Mouse (Mus musculus): ENCODE data around the gene Kcnk6. TPM values are rescaled to one million over a fixed set of nuclear protein-coding genes. Genes with fewer than 3 reads are reported as not detected.

The Kcnk6 gene
- 0.43 and 0.57 TPM in 2 replicates for polyA plus RNA-seq (2015; fragmentation: Nextera tagmentation; extraction: Ambion mirVana)

DNA sequence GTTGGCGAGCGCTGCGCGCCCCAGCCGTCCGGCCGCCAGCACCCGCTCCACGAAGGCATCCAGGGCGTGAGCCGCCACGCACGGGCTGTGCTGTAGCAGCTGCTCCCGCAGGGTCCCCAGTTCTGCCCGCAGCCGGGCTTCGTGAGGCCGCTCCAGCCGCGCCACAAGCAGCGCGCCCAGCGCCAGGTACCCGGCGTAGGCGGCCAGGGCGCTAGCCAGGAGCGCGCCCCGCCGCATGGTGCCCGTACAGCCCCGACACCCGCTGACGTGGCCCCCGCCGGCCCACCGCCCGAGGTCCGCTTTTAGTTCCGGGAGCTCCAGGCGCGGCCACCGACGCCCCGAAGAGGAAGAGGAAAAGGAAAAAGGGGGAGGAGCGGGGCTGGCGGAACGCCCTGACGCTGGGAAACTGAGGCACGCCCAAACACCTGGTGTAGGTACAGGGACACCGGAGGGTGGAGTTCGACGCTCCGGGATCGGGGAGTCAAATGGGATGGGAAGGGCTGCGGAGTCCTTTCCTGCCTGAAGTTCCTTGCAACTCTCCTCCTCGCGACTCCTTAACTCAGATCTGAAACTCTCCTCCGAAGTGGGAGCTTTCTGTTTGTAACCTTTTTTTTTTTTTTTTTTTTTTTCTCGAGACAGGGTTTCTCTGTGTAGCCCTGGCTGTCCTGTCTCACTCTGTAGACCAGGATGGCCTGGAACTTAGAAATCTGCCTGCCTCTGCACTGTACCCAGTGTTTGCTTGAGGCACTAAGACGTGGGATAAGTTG, at the start of gene Kcnk6:
TSS of gene Kcnk6 (minus strand) at position 269 of the 767 bp plus-strand sequence.
- H3K27me3 ChIP-seq = peaks cover 60% of the 10 kb centered on the region
- H3K9me3 ChIP-seq = no peaks in the 10 kb centered on the region
- peak within 1 kb of the TSS; percentile 89 for H3K4me2 ChIP-seq
- H3K4me3 ChIP-seq = peak within 1 kb of the TSS; percentile 48
- ATAC-seq (ENCODE audit: low FRiP score) = peak; percentile 53; the same call in 1 of the 2 replicates
- H3K27ac ChIP-seq = no peak within 1 kb of the TSS
- H3K4me1 ChIP-seq (replicated peaks) = peaks cover 10% of the 10 kb centered on the region
- H3K36me3 ChIP-seq = no peaks in the 10 kb centered on the region
- H3K9ac ChIP-seq = peak within 1 kb of the TSS; percentile 75
- 2% methylated on average over 61 of the region's 62 CpGs for WGBS

DNA sequence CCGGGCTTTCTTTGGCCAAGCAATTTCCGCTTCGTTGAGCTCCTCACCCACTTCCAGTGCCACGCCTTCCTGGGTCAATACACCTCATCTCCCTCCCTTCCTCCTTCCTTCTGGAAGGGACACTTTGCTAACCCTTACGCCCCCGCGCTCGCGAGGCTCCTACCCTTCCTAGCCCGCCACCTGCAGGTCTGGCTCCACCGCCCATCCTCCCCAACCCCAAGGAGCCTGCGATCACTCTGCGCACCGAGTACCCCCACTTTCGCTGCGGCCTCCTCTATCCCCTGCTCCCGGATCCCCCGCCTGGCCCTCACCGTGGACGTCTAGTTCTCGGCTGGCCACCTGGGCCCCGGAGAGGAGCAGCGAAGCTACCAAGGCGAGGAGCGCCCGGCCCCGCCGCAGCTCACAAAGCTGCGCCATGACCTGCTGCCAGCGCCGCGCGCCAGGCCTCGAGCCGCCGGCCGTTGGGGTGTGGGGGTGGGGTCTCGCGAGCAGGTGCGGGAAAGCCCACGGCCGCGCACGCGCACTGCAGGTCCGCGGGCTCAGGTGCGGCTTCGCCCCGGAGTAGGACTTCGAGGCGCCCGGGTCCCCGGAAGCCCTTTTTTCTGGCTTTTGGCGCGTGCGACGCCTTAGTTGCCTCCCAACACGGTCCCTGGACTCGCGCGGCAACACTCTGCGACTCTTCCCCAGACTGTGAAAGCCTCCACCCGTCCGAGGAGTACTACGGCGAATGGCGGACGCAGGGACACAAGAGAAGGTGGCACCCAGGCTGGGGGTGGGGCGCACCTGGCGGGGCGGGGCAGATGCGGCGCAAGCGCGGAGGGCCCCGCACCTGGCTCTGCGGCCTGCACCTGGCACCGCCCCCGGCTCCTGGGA, 49.1 kb upstream of the Kcnk6 start, which contains the start of gene Spint2:
TSS of gene Spint2 (minus strand) at position 712 of the 873 bp plus-strand sequence.
- H3K27me3 ChIP-seq = peaks cover 66% of the 10 kb centered on the region
- H3K4me1 ChIP-seq (replicated peaks) = peaks cover 18% of the 10 kb centered on the region
- no peaks in the 10 kb centered on the region for H3K36me3 ChIP-seq
- peak within 1 kb of the TSS; percentile 60 for H3K4me3 ChIP-seq
- no peak within 1 kb of the TSS for H3K27ac ChIP-seq
- no peaks in the 10 kb centered on the region for H3K9me3 ChIP-seq
- ATAC-seq (ENCODE audit: low FRiP score) = peak; percentile 75
- H3K4me2 ChIP-seq = peak within 1 kb of the TSS; percentile 95
- under 1% methylated on average over 80 of the region's 80 CpGs for WGBS
- peak within 1 kb of the TSS; percentile 76 for H3K9ac ChIP-seq

- Histone ChIP-seq H3K27me3 (peaks cover 61% of the 10 kb centered on the region), H3K4me2 (peak overlapping the region; percentile 95), H3K9ac (peak overlapping the region; percentile 76; the same call in 1 of the 2 replicates), H3K36me3 (no peaks in the 10 kb centered on the region), H3K4me1 (replicated peaks) (peaks cover 18% of the 10 kb centered on the region), H3K9me3 (no peaks in the 10 kb centered on the region), H3K27ac (no peak overlapping the region), H3K4me3 (peak overlapping the region; percentile 60)
- no peak for ATAC-seq (ENCODE audit: low FRiP score)
- WGBS = 15% methylated on average over 13 of the region's 13 CpGs
These were observed 48.5 kb upstream of the Kcnk6 start for GRCm38 (mm10) chr7:29280801-29281200.

GRCm38 (mm10) chr7:29279924-29280323, 47.6 kb upstream of the Kcnk6 start:
- H3K27me3 ChIP-seq = peaks cover 56% of the 10 kb centered on the region
- no peak overlapping the region for H3K9ac ChIP-seq
- H3K27ac ChIP-seq = no peak overlapping the region
- ATAC-seq (ENCODE audit: low FRiP score) = no peak
- H3K9me3 ChIP-seq = no peaks in the 10 kb centered on the region
- H3K4me1 ChIP-seq (replicated peaks) = peaks cover 18% of the 10 kb centered on the region
- H3K4me2 ChIP-seq = no peak overlapping the region
- no peak overlapping the region for H3K4me3 ChIP-seq
- H3K36me3 ChIP-seq = no peaks in the 10 kb centered on the region
- WGBS = 84% methylated on average over 8 of the region's 8 CpGs

DNA sequence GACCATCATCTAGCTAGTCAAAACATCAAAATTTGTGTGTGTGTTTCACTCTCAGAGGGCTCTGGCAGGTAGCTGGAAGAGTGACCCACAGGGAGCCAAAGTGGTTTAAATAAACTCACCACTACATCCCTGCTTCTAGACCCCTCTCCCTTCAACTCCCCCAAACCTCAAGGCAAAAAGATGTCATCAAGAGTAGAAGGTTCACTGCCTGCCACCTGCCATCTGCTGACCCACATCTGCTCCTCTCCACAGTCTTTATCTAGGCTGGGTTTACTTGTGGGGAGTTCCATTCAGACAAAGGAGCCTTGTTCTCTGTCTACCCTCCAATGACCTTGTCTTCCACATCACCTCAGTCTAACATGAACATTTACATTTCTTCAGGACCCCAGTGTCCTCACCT, 46.9 kb upstream of the Kcnk6 start:
- ATAC-seq (ENCODE audit: low FRiP score) = no peak

GRCm38 (mm10) chr7:29277510-29277909, 45.2 kb upstream of the Kcnk6 start:
- Histone ChIP-seq H3K36me3 (no peaks in the 10 kb centered on the region), H3K27me3 (peaks cover 35% of the 10 kb centered on the region), H3K9ac (no peak overlapping the region), H3K27ac (no peak overlapping the region), H3K4me3 (no peak overlapping the region), H3K4me1 (replicated peaks) (peaks cover 18% of the 10 kb centered on the region), H3K4me2 (no peak overlapping the region), H3K9me3 (no peaks in the 10 kb centered on the region)
- ATAC-seq (ENCODE audit: low FRiP score) = no peak
- WGBS = 92% methylated on average over 4 of the region's 4 CpGs

More for the DNA sequence above, 46.9 kb upstream of the Kcnk6 start:
- peaks cover 18% of the 10 kb centered on the region for H3K4me1 ChIP-seq (replicated peaks)
- peaks cover 49% of the 10 kb centered on the region for H3K27me3 ChIP-seq
- H3K9ac ChIP-seq = no peak overlapping the region
- no peak overlapping the region for H3K4me2 ChIP-seq
- no peaks in the 10 kb centered on the region for H3K9me3 ChIP-seq
- H3K4me3 ChIP-seq = no peak overlapping the region
- H3K36me3 ChIP-seq = no peaks in the 10 kb centered on the region
- H3K27ac ChIP-seq = no peak overlapping the region

- Histone ChIP-seq H3K27ac (no peak overlapping the region), H3K4me1 (replicated peaks) (peaks cover 13% of the 10 kb centered on the region), H3K9me3 (no peaks in the 10 kb centered on the region), H3K4me2 (no peak overlapping the region), H3K27me3 (peaks cover 27% of the 10 kb centered on the region), H3K4me3 (no peak overlapping the region), H3K9ac (no peak overlapping the region), H3K36me3 (no peaks in the 10 kb centered on the region)
- ATAC-seq (ENCODE audit: low FRiP score) = no peak
- WGBS = 78% methylated on average over 5 of the region's 5 CpGs
These were observed 44.4 kb upstream of the Kcnk6 start for GRCm38 (mm10) chr7:29276715-29277114.

DNA sequence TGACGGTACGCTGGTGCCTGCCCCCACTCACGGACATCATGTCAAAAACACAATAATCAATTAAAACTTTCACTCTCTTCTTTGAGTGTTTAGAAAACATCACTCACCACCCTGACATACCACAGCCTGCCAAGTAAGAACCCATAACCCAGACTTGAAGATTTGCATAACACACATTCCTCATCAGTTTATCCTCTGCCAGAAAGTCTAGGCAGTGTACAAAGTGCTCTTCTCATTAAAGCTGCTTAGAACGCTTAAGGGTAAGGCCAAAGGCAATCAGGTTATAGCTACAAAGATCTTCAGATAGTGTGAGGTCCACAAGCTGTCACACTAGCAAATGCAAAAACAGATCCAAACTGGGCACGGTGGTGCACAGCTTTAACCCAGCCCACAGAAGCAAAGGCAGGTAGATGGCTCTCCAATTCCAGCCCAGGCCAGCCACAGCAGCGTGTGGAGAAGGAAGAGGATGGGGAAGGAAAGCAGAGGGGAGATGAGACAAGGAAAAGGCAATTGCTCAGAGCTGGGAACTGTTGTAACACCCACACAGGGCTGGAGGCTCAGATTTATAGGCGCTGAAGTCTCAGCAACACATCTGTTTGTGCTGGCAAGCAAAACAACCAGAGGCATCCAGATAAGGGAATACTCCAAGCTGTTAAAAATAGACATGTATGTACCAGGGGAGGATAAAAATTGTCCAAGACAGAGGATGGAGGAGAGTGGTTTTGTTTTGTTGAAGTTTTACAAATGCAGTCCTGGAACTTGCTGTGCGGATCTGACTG, 39.6 kb upstream of the Kcnk6 start:
- no peak for ATAC-seq (ENCODE audit: low FRiP score)
- Histone ChIP-seq H3K9ac (no peak overlapping the region), H3K27ac (no peak overlapping the region), H3K4me1 (replicated peaks) (no peaks in the 10 kb centered on the region), H3K4me3 (no peak overlapping the region), H3K27me3 (no peaks in the 10 kb centered on the region), H3K9me3 (no peaks in the 10 kb centered on the region), H3K4me2 (no peak overlapping the region), H3K36me3 (no peaks in the 10 kb centered on the region)
- WGBS = 85% methylated on average over 8 of the region's 8 CpGs

- Histone ChIP-seq H3K36me3 (no peaks in the 10 kb centered on the region), H3K27me3 (no peaks in the 10 kb centered on the region), H3K9ac (no peak overlapping the region), H3K4me1 (replicated peaks) (no peaks in the 10 kb centered on the region), H3K9me3 (no peaks in the 10 kb centered on the region), H3K4me2 (no peak overlapping the region), H3K4me3 (no peak overlapping the region), H3K27ac (no peak overlapping the region)
- no peak for ATAC-seq (ENCODE audit: low FRiP score)
- WGBS = 91% methylated on average over 4 of the region's 4 CpGs
These were observed 38.1 kb upstream of the Kcnk6 start for GRCm38 (mm10) chr7:29270445-29270844.

GRCm38 (mm10) chr7:29266931-29267330, 34.6 kb upstream of the Kcnk6 start:
- WGBS = 60% methylated on average over 4 of the region's 4 CpGs
- Histone ChIP-seq H3K36me3 (no peaks in the 10 kb centered on the region), H3K4me1 (replicated peaks) (no peaks in the 10 kb centered on the region), H3K4me2 (no peak overlapping the region), H3K27ac (no peak overlapping the region), H3K9me3 (no peaks in the 10 kb centered on the region), H3K4me3 (no peak overlapping the region), H3K27me3 (no peaks in the 10 kb centered on the region), H3K9ac (no peak overlapping the region)
- no peak for ATAC-seq (ENCODE audit: low FRiP score)

- Histone ChIP-seq H3K9ac (no peak overlapping the region), H3K27me3 (no peaks in the 10 kb centered on the region), H3K9me3 (no peaks in the 10 kb centered on the region), H3K36me3 (no peaks in the 10 kb centered on the region), H3K27ac (no peak overlapping the region), H3K4me2 (no peak overlapping the region), H3K4me3 (no peak overlapping the region), H3K4me1 (replicated peaks) (no peaks in the 10 kb centered on the region)
- no peak for ATAC-seq (ENCODE audit: low FRiP score)
- WGBS = 80% methylated on average over 7 of the region's 7 CpGs
These were observed 33.3 kb upstream of the Kcnk6 start for GRCm38 (mm10) chr7:29265636-29266035.

DNA sequence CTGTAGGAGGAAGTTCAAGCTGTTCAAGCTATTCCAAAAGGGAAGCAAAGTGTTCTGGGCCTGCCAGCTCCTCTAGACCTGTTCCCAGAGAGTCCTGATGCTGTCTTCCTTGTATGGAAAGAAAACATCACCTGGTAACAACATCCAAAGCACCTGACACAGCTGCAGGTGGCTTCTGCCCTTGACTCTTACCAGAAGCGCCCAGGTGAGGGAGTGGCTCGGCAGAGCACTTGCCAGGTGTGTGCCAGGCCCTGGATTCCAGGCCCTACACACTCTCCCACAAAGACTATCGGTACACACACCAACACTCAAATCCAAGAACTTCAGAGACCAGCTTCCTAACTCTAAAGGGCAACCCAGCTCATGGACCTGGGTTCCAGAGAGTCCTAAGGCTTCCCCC, 31.5 kb upstream of the Kcnk6 start:
- H3K9me3 ChIP-seq = no peaks in the 10 kb centered on the region
- H3K4me1 ChIP-seq (replicated peaks) = peaks cover 8% of the 10 kb centered on the region
- WGBS = 88% methylated on average over 3 of the region's 3 CpGs
- H3K4me2 ChIP-seq = no peak overlapping the region
- no peak overlapping the region for H3K9ac ChIP-seq
- no peak overlapping the region for H3K4me3 ChIP-seq
- no peaks in the 10 kb centered on the region for H3K27me3 ChIP-seq
- H3K36me3 ChIP-seq = no peaks in the 10 kb centered on the region
- no peak for ATAC-seq (ENCODE audit: low FRiP score)
- no peak overlapping the region for H3K27ac ChIP-seq
